Mouse (Mus musculus) urinary bladder, postnatal 10 days (tissue): Measurements from ENCODE around the gene Fbxw4.

ENCODE experiments used
- DNase-seq: peaks from one replicate; pipeline ENCODE4 v3.0.0; 2022; ENCODE audit warnings: low spot score

The Fbxw4 gene

DNA sequence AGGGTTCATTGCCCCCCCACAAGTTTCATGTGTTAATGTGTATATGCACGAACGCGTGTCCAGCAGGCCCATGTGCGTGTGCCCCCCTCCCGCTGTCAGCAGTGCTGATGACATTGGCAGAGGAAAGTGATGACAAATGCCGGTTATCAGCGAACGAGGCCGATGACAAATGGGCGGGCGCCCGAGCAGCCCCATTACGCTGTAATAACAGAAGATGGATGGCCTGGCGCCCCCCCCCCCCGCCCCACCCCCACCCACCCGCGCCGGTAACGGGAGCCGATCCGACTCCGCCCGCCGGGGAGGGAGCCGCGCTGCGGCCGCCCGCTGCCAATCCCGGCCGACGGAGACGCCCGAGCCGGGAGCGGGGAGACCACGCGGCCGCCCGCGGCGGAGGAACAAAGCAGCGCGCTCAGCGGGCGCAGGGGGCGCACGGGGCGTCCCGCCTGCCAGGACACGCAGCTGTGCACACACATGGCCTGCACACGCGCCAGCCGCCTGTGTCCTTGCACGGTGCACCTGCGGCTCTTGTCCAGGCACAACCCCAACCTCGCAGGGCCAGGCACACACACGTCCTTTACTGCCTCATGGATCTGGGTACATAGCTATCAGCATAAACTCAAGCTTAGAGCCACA, 118.6 kb downstream of the Fbxw4 start:
- no peak for DNase-seq

DNA sequence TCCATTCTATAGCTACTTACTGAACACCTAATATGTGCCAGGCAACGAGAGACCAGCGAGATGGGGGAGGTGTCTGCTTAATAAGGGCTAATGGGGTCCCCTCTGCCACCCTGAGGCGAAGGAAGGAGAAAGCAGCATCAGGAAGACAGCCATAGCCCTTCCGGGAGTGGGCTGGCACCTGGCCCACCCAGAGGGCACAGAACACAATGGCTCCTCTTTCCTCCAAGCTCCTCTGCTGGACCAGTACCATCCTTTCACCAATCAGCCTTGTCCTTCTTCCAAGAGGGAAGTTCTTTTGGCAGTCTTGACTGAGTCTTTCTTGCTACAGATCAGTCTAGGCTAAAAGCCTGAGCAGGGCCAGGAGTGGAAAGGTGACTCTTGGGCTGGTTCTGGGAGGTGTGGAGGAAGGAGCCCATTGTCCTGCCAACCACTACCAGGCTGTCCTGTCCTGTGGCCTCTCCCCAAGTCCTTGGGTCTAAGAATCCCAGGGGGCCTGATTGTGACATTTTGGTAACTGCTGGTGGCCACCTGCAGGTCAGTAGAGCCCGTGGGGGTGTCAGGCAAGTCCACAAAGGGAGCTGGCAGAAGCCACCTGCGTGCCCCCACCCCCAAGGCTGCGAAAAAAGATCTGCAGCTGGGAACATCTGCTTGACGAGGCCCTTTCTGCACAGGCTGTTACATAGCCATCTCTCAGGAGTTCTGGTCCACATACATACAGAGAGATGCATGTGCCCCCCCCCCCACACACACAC, 119.3 kb downstream of the Fbxw4 start:
- no peak for DNase-seq

DNA sequence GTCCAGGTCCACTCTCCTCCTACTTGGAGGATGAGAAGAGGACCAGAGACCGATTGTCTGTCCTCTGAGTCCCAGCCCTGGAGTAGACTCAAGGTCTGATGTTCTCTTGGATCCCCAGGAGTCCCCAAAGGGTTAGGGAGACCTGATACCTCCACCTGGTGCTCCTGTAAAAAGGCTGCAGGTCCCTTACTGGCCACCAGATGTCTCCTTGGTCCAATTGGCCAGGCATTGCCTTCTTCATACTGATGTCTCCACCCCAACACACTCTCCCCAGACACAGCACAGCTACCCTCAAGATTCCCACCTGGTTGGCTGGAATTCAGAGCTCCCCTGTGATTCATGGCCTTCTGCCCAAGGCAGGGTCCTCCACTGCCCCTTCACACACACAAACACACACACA, 122.6 kb downstream of the Fbxw4 start:
- DNase-seq: no peak

DNA sequence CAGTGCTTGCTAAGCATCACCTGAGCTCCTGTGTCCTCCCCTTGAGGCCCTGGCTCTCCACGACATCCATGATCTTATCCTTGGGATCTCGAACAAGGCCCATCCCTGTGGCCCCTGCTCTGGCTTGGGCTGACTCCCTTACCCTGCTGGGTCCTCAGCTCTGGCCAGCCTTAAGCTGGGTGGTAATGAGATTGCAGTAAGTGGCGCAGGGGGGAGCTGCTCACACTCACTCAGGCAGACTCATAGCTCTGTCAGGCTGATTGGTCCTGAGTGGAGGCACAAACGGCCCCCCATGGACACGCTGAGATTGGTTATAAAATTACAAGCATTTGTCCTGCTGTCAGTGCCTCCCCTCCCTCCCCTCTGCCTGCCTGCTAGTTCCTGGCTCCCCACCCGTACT, 124.2 kb downstream of the Fbxw4 start:
- DNase-seq: no peak

DNA sequence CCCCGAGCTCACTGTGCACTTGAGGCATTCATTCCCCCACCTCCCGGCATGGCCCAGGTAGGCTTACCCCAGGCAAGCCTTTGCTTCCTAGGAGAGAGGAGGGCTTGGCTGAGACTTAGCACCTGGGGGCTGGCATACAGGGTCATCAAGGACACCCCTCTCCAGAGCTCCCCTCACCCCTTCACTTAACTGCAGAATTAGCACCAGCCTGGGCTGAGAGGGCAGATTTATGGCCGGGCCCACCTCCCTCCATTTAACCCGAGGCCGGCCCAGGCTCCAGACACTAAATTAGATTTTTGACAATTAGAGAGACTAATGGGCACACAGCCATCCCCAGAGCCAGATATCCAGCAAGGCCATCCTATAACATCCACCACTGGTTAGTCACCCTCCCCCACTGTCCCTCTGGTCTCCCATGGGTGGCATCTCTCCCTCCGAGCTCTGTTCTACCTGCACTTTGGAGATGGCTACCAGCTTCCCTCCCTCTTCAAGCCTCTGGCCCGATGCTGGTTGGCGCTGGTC, 124.8 kb downstream of the Fbxw4 start:
- no peak for DNase-seq

DNA sequence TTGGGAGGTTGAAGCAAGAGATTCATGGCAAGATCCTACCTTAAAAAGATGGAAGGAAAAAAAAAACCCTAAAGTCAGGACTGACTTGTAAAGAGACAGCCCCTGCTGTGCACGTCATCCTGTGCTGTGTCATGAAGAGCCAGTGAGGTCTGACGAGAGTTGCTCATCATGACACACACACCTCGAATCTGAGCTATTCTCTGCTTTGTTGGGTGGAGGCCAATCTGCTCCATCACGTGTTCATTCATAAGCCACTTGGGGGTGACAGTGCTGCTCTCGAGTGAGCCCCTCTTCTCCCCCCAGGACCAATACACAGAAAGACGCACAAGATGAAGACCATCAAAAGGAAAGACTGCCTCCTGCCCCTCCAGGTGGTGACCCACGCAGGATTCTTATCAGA, 126.5 kb downstream of the Fbxw4 start:
- DNase-seq: no peak

DNA sequence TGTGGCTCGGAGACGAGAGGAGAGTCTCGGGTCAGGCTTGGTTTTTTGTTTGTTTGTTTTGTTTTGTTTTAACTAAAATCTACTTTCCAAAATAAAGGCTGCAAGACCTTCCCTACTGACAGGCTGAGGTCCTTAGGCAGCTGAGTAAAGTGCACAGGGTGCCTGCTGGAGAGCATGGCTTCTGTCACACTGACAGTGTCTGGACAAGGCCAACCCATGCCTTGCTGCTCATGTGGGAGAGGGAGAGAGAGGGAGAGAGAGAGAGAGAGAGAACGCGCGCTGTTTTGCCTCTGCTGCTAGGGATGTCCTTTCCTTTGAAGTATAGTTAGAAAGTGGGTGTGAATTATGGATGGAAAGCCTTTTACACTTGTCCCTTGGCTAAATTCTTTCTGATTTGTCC, 128.6 kb downstream of the Fbxw4 start:
- no peak for DNase-seq

DNA sequence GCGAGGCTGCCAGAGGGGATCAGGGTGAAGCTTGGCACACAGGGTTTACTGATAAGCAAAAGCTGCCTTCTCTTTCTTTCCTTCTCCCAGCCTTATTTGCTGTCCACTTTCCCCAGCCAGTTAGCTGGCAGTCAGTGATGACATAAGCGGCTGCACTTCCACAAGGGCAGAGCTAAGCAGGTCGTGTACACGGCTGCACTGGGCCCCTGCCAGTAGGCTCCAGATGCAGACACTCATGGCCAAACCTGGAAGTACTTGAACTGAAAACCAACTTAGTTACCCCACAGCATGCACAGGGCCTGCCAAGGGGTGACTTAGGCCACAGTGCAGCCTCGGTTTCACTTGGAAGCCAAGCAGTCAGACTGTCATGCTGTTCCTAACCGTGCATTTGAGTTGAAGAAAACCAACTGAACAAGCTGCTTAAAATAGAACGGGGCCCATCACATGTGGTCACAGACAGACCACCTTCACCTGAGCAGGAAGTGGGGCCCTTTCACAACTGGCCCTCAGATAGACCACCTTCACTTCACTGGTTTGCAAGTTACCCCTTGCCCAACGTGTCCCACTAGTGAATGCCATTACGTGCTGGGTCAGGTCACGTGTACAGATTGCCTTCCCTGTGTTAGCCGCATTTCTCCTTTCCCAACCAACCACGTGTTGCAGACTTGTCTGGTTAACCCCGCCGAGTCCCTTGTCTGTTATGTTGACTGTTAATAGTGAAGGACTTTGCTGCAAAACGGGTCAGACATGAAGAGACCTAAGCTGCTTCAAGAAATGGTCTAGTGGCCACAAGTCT, 129.7 kb downstream of the Fbxw4 start:
- no peak for DNase-seq

DNA sequence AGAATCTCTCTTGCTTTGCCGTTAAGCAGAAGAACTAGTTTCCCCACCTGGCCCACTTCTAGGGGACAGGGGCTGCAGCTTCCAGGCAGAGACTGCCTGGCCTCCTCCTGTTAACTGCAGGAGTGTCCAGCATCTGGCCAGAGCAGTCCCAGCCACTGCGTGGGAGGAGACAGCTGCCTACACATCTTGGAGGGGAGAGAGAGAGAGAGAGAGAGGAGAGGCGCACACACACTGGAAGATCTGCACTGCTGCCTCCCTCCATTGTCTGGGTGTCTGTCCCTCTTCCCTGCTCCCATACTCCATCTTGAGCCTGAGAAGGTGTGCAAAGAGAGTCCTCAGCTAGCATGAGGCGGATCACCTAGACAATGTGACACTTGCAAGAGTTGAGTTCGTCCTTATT, 130.8 kb downstream of the Fbxw4 start:
- no peak for DNase-seq
